1 mouse cellular context compared by ENCODE assay signal in the genomic region with DNA sequence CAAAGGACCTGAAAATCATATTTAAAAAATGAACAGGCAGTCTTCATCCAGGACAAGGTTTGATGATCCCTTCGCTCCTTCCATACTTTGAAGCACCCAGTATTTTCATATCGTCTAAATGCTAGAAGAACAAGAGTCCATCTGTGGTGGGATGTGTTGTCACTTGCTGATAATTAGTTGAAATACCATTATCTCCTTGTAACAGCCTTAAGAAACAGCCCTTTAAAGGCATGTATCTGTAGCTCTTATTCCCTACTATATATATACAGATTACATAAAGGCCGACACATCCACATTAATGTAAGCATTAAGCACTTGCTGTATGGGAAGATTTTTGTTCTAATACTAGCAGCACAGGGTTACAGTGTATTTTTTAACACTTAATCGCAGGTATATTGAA. TPM values are rescaled to one million over a fixed set of nuclear protein-coding genes. Genes with fewer than 3 reads are reported as not detected.
"Had no signal": no experiment of that assay in that cellular context is flagged by ENCODE, and none has a peak within 500 bp of the region (broad histone marks: within the 10 kb centered on the region; RNA-seq: fewer than 3 reads in every experiment).

No protein-coding gene starts in this region.

RNA-seq across cellular contexts. Expression of a gene that starts 5.2 kb away (rescaled TPM):
- total RNA-seq: granulocyte monocyte progenitor cell, adult 5-6 weeks had no signal
